Mouse (Mus musculus) kidney, adult 2 months (tissue): ENCODE results near the gene Eefsec. TPM values are rescaled to one million over a fixed set of nuclear protein-coding genes. Genes with fewer than 3 reads are reported as not detected.

Source experiments
- DNase-seq: peaks from one replicate; pipeline ENCODE4 v3.0.0; 2021
- H3K27ac ChIP-seq: fragments of 200-500 bp; 2 replicates; pipeline ENCODE4 v1.5.1; 2012; ENCODE audit warnings: low read depth, low read length, control low read depth, inconsistent platforms; ENCODE audit not compliant: insufficient read depth
- H3K27me3 ChIP-seq: fragments of 200-500 bp; replicated peaks from 2 replicates; pipeline ENCODE4 v1.6.1; 2012; ENCODE audit warnings: mild to moderate bottlenecking, moderate library complexity, low read length, inconsistent platforms; ENCODE audit not compliant: control insufficient read depth, insufficient read depth
- H3K36me3 ChIP-seq: fragments of 200-500 bp; 2 replicates; pipeline ENCODE4 v1.6.1; 2012; ENCODE audit warnings: mild to moderate bottlenecking, moderate library complexity, low read length, inconsistent platforms; ENCODE audit not compliant: control insufficient read depth, insufficient read depth
- H3K4me1 ChIP-seq: fragments of 200-500 bp; 2 replicates; pipeline ENCODE4 v1.6.1; 2011; ENCODE audit warnings: low read length; ENCODE audit not compliant: control insufficient read depth, insufficient read depth
- H3K4me3 ChIP-seq: fragments of 200-500 bp; 2 replicates; pipeline ENCODE4 v1.5.1; 2011; ENCODE audit warnings: mild to moderate bottlenecking, low read depth, low read length, control low read depth; ENCODE audit not compliant: insufficient read depth
- CTCF ChIP-seq: fragments of 200-500 bp; conservative IDR thresholded peaks from 2 replicates; pipeline ENCODE4 v1.5.1; 2011; ENCODE audit warnings: low read depth, mild to moderate bottlenecking, control low read depth, low read length, moderate library complexity, mixed read lengths; ENCODE audit not compliant: insufficient read depth, insufficient read length
- POLR2A ChIP-seq: fragments of 200-500 bp; IDR thresholded peaks from one replicate; pipeline ENCODE4 v1.6.1; 2011; ENCODE audit warnings: low read depth, low read length, control low read depth
- WGBS: fragments of 180-500 bp; shearing (Covaris S2); methylation state at CpG from one replicate; pipeline ENCODE4 v1.1.7; 2018; 5-methylcytosine and 5-hydroxymethylcytosine counted together
- polyA plus RNA-seq: library from polyadenylated mRNA; depleted of rRNA; stranded (reverse); fragments of >200 nt; gene quantifications from 2 replicates; pipeline ENCODE4 v1.2.3, GENCODE M21; 2012; rRNA removed

The Eefsec gene
- polyA plus RNA-seq, 1 experiment: 32.5 TPM

- no peak for DNase-seq
- Histone ChIP-seq H3K36me3 (no peaks in the 10 kb centered on the region), H3K4me3 (no peak overlapping the region), H3K27me3 (0 out of 2 replicates have a peak, but pooled peaks cover under 1% of the 10 kb centered on the region), H3K4me1 (no peaks in the 10 kb centered on the region), H3K27ac (no peak overlapping the region)
- TF ChIP-seq CTCF: no peak
- no peak for TF ChIP-seq POLR2A
- WGBS: 93% methylated on average over 3 of the region's 3 CpGs
Observed at GRCm38 (mm10) chr6:88208321-88208720, 238.0 kb downstream of the Eefsec start.

DNA sequence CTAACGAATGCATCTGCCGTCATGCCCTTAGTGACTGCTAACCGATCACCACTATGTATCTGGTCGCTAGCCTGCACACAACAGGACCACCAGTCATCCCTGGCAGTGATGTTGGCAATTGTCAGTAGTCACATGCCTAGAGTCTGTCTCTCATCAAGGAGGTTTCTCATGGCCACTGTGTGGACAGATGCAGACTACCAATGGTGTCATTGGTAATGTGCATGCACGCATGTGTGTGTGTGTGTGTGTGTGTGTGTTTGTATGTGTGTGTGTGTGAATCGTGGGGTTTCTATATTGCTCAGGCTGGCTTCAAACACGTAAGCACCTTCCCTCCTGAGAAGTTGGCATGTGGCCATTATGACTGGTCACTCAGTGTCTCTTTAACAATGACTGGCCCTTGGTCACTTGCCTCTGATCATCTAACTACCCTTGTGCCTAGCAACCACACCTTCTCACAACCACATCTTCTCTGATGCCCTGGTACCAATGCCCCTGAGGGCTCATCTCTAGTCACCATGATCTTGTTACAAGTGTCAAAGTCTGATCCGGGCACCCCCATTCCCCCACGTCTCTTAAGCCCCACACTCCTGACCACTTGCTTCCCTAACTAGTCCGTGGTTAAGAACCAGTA lies 238.8 kb downstream of the Eefsec start:
- Histone ChIP-seq H3K27me3 (0 out of 2 replicates have a peak, but pooled peaks cover 1% of the 10 kb centered on the region), H3K4me1 (no peaks in the 10 kb centered on the region), H3K36me3 (no peaks in the 10 kb centered on the region), H3K4me3 (no peak overlapping the region), H3K27ac (no peak overlapping the region)
- no peak for DNase-seq
- TF ChIP-seq POLR2A (no peak), CTCF (no peak)
- 84% methylated on average over 10 of the region's 10 CpGs for WGBS

Other genes with a start within 250 kb of the Eefsec start
- gene Dnajb8, start 224.3 kb downstream of the Eefsec start, polyA plus RNA-seq: 0.10 TPM in 1 of 2 replicates, not detected in the other
- 21.4 and 22.9 TPM in 2 replicates for gene Ruvbl1, start 18.9 kb upstream of the Eefsec start, polyA plus RNA-seq
- 146 and 187 TPM in 2 replicates for gene Sec61a1, start 72.4 kb upstream of the Eefsec start, polyA plus RNA-seq
- gene Kbtbd12, start 191.4 kb upstream of the Eefsec start, polyA plus RNA-seq: 0.44 TPM in 1 of 2 replicates, not detected in the other